In genomic region chr16:67425371-67425770, GRCm38 (mm10) we compare ENCODE assay signal across 12 mouse cellular contexts.
DNase-seq lines count a peak whose midpoint lies in the region; TF ChIP-seq lines count a peak whose summit lies in the region.
"Had no signal": no experiment of that assay in that cellular context is flagged by ENCODE, and none has a peak within 500 bp of the region (broad histone marks: within the 10 kb centered on the region; RNA-seq: fewer than 3 reads in every experiment).

No protein-coding gene starts in this region.

- TF ChIP-seq CTCF in brain, embryonic 14.5 days (IDR thresholded peaks at IDR 0.05; ENCODE audit: borderline replicate concordance, extremely low read depth, insufficient read depth, insufficient read length), result no peak

- TF ChIP-seq POLR2A in brain, embryonic 14.5 days (IDR thresholded peaks at IDR 0.05; ENCODE audit: borderline replicate concordance, extremely low read depth, insufficient read depth, insufficient read length, poor library complexity, severe bottlenecking), result no peak

- DNase-seq in cerebellum, adult 9-10 months, result peak; percentile 63
- DNase-seq in cerebellum, postnatal 4 days (ENCODE audit: low spot score in 2 of 2), result no peak
- DNase-seq in brain, embryonic 14.5 days (ENCODE audit: low read depth), result peak; percentile 43
- peak; percentile 67 to 77 for DNase-seq in cerebellum, postnatal 10 days
- DNase-seq in kidney, adult 8-10 months, result no peak
- DNase-seq in frontal cortex, postnatal 10 days (ENCODE audit: low spot score in 2 of 2), result no peak
- DNase-seq: adrenal gland, adult 2 months; adrenal gland, postnatal 25 days; forebrain, postnatal 0 days; gastrocnemius, adult 2 months; gastrocnemius, postnatal 25 days; kidney, adult 2 months had no signal

Comparison
In these comparisons a context has a peak if more than half of its experiments do, and no peak if none do; other contexts are left out.
1. DNase-seq: peak in cerebellum, adult 9-10 months (single experiment), brain, embryonic 14.5 days (single experiment) and cerebellum, postnatal 10 days (2 of 2); none in cerebellum, postnatal 4 days (0 of 2), kidney, adult 8-10 months (0 of 2) and frontal cortex, postnatal 10 days (0 of 2).